Mouse (Mus musculus): ENCODE measurements around the gene Kif3a.

- no peak for TF ChIP-seq CTCF (IDR thresholded peaks at IDR 0.05; ENCODE audit: control insufficient read depth, insufficient read depth, low read length)
- no peak for TF ChIP-seq POLR2A (IDR thresholded peaks at IDR 0.05; ENCODE audit: borderline replicate concordance, control insufficient read depth, low read depth, low read length)
These were observed 16.5 kb upstream of the Kif3a start for GRCm38 (mm10) chr11:53550714-53551113.

Measured in bone marrow, adult 2 months (tissue).